Mouse (Mus musculus): ENCODE measurements around the gene Prmt9. TPM values are rescaled to one million over a fixed set of nuclear protein-coding genes. Genes with fewer than 3 reads are reported as not detected.

Gene Prmt9
- total and polyA plus RNA-seq, 3 experiments = 14.2 to 16.9 (median 14.3) TPM

DNA sequence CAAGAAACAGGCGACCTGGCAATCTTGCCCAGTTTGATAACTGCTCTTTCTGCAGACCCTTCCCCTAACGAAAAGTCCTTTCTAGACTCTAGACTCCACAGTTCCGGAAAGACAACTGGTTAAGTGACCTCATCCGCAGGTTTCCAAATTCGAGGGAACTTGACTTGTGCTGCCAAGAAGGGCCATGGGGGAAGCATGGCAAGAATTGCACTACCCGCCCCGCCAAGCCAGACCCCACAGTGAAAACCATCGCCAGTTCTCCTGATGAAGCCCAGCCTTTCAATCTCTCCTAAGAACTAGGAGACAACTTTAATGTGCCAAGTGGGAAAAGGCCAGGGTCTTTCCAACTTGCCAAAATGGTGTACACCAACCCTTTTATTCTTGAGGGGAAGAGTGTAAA is 34.0 kb upstream of the Prmt9 start:
- no peak overlapping the region for H3K4me2 ChIP-seq (ENCODE audit: insufficient read depth, low read depth, poor library complexity, severe bottlenecking)
- H3K9me3 ChIP-seq (replicated peaks; ENCODE audit: low read length) = no peaks in the 10 kb centered on the region
- H3K9ac ChIP-seq (ENCODE audit: insufficient read depth, low read depth) = no peak overlapping the region
- H3K4me1 ChIP-seq (ENCODE audit: control insufficient read depth in 1 of 2, insufficient read depth in 2 of 2) = peaks cover 4 to 28% of the 10 kb centered on the region in 2 experiments
- peaks cover 5% of the 10 kb centered on the region for H3K79me2 ChIP-seq (replicated peaks; ENCODE audit: control insufficient read depth, extremely low read depth, insufficient read depth, poor library complexity, severe bottlenecking)
- no peak for DNase-seq (ENCODE audit: extremely low read depth)
- peaks cover 0 to 2% of the 10 kb centered on the region in 2 experiments for H3K36me3 ChIP-seq (replicated peaks in 1 of 2; ENCODE audit: control insufficient read depth in 1 of 2, insufficient read depth in 1 of 2, low read length in 1 of 2)
- no peak overlapping the region for H3K27ac ChIP-seq (ENCODE audit: insufficient read depth, low read depth)
- dilution Hi-C loops (cut with MboI; ENCODE audit: extremely low pct_ligation_motif_present, extremely low pct_unique_long_range_greater_than_20kb, low sequenced_read_pairs) = no loop called here
- in situ Hi-C loops (cut with MboI; ENCODE audit: low pct_ligation_motif_present, low pct_unique_long_range_greater_than_20kb, low sequenced_read_pairs) = no loop called here
- peaks cover 12% of the 10 kb centered on the region for H3K27me3 ChIP-seq (replicated peaks)
- TF ChIP-seq ELF1 (IDR thresholded peaks at IDR 0.05; ENCODE audit: low read depth, low read length) = no peak
- TF ChIP-seq MEF2A (IDR thresholded peaks at IDR 0.05; ENCODE audit: borderline replicate concordance, low read depth, low read length) = no peak
- TF ChIP-seq EP300 (IDR thresholded peaks at IDR 0.05; ENCODE audit: low read length) = no peak
- H3K4me3 ChIP-seq (replicated peaks in 1 of 3; ENCODE audit: low read depth in 2 of 3, low read length in 2 of 3, poor library complexity in 1 of 3) = no peak overlapping the region

DNA sequence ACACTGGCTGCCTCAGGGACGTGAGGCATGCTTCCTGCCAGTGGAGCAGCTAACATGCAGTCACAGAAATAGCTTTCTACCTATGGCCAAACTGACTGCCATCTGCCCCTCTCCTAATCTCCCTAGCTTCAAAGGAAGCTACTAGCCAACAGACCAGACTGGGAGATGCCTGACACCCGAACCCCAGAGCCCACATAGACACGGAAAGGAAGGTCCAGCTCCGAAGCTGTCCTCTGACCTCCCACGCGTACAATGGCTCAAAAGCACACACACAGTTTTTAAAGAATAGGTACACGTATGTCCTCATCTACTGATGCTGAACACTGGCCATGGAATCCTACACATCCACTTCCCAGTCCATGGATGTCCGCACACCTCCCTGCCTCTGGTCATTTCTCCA is 33.4 kb upstream of the Prmt9 start:
- no peak overlapping the region for H3K9ac ChIP-seq (ENCODE audit: insufficient read depth, low read depth)
- H3K79me2 ChIP-seq (replicated peaks; ENCODE audit: control insufficient read depth, extremely low read depth, insufficient read depth, poor library complexity, severe bottlenecking) = peaks cover 5% of the 10 kb centered on the region
- no peak overlapping the region for H3K27ac ChIP-seq (ENCODE audit: insufficient read depth, low read depth)
- H3K4me3 ChIP-seq (replicated peaks in 1 of 3; ENCODE audit: low read depth in 2 of 3, low read length in 2 of 3, poor library complexity in 1 of 3) = no peak overlapping the region
- peaks cover 0 to 4% of the 10 kb centered on the region in 2 experiments for H3K36me3 ChIP-seq (replicated peaks in 1 of 2; ENCODE audit: control insufficient read depth in 1 of 2, insufficient read depth in 1 of 2, low read length in 1 of 2)
- peaks cover under 1 to 22% of the 10 kb centered on the region in 2 experiments for H3K4me1 ChIP-seq (ENCODE audit: control insufficient read depth in 1 of 2, insufficient read depth in 2 of 2)
- dilution Hi-C loops (cut with MboI; ENCODE audit: extremely low pct_ligation_motif_present, extremely low pct_unique_long_range_greater_than_20kb, low sequenced_read_pairs) (no loop called here), in situ Hi-C loops (cut with MboI; ENCODE audit: low pct_ligation_motif_present, low pct_unique_long_range_greater_than_20kb, low sequenced_read_pairs) (no loop called here)
- H3K9me3 ChIP-seq (replicated peaks; ENCODE audit: low read length) = no peaks in the 10 kb centered on the region
- H3K4me2 ChIP-seq (ENCODE audit: insufficient read depth, low read depth, poor library complexity, severe bottlenecking) = no peak overlapping the region
- H3K27me3 ChIP-seq (replicated peaks) = peaks cover 12% of the 10 kb centered on the region
- no peak for TF ChIP-seq SMC3 (IDR thresholded peaks at IDR 0.05; ENCODE audit: low read depth, low read length)
- TF ChIP-seq TBP (conservative IDR thresholded peaks at IDR 0.05; ENCODE audit: low read depth, low read length) = no peak
- no peak for TF ChIP-seq HCFC1 (IDR thresholded peaks at IDR 0.05; ENCODE audit: low read depth, low read length)
- TF ChIP-seq KAT2A (IDR thresholded peaks at IDR 0.05; ENCODE audit: insufficient replicate concordance, low read length) = no peak
- TF ChIP-seq ETS1 (conservative IDR thresholded peaks at IDR 0.05; ENCODE audit: low read depth, low read length) = no peak
- no peak for TF ChIP-seq JUND (conservative IDR thresholded peaks at IDR 0.05; ENCODE audit: low read depth, low read length)
- no peak for TF ChIP-seq GABPA (IDR thresholded peaks at IDR 0.05; ENCODE audit: insufficient replicate concordance, low read depth, low read length)
- no peak for TF ChIP-seq RCOR1 (conservative IDR thresholded peaks at IDR 0.05; ENCODE audit: low read depth, low read length)
- TF ChIP-seq MYC (IDR thresholded peaks at IDR 0.05; ENCODE audit: low read depth, low read length) = no peak
- TF ChIP-seq MAFK (IDR thresholded peaks at IDR 0.05; ENCODE audit: insufficient replicate concordance, low read length) = no peak
- no peak for TF ChIP-seq CHD2 (IDR thresholded peaks at IDR 0.05; ENCODE audit: low read length)
- TF ChIP-seq MEF2A (IDR thresholded peaks at IDR 0.05; ENCODE audit: borderline replicate concordance, low read depth, low read length) = no peak
- no peak for TF ChIP-seq PAX5 (IDR thresholded peaks at IDR 0.05; ENCODE audit: low read length)
- no peak for TF ChIP-seq IRF4 (IDR thresholded peaks at IDR 0.05; ENCODE audit: low read depth, low read length)
- TF ChIP-seq USF1 (IDR thresholded peaks at IDR 0.05; ENCODE audit: low read depth, low read length) = no peak
- TF ChIP-seq POLR2A (IDR thresholded peaks at IDR 0.05; ENCODE audit: low read depth, low read length) = no peak
- no peak for DNase-seq (ENCODE audit: extremely low read depth)
